Mouse (Mus musculus) CH12.LX (cell line): ENCODE results near the gene Pcdh7. TPM values are rescaled to one million over a fixed set of nuclear protein-coding genes. Genes with fewer than 3 reads are reported as not detected.

Source experiments
- DNase-seq: peaks from one replicate; pipeline ENCODE4 v3.0.0-alpha.2; 2013; ENCODE audit errors: extremely low read depth
- H3K27ac ChIP-seq: 2 replicates; pipeline ENCODE4 v1.5.1; 2012; ENCODE audit warnings: low read depth, mild to moderate bottlenecking, control low read depth, moderate library complexity; ENCODE audit not compliant: insufficient read depth
- H3K27me3 ChIP-seq: replicated peaks from 2 replicates; pipeline ENCODE3; 2012; ENCODE audit warnings: inconsistent platforms
- H3K36me3 ChIP-seq, 2 experiments: replicated peaks in 1 of 2; 2 replicates each; pipeline versions ENCODE3 to v1.6.1; 2012; ENCODE audit warnings: inconsistent platforms in 1 of 2, low read length in 1 of 2, mild to moderate bottlenecking in 1 of 2, mixed read lengths in 1 of 2, moderate library complexity in 1 of 2; ENCODE audit not compliant: control insufficient read depth in 1 of 2, insufficient read depth in 1 of 2
- H3K4me1 ChIP-seq, 2 experiments: 2 replicates each; pipeline ENCODE4 v1.6.1; 2012; ENCODE audit warnings: inconsistent platforms in 1 of 2, moderate library complexity in 1 of 2; ENCODE audit not compliant: insufficient read depth in 2 of 2, control insufficient read depth in 1 of 2
- H3K4me2 ChIP-seq: 2 replicates; pipeline ENCODE4 v1.6.1; 2012; ENCODE audit warnings: low read depth, mild to moderate bottlenecking, control low read depth; ENCODE audit not compliant: poor library complexity, insufficient read depth, severe bottlenecking
- H3K4me3 ChIP-seq, 3 experiments: fragments of 150-350 bp in 1 of 3; sonication (generic) in 1 of 3; replicated peaks in 1 of 3; 2 replicates each; pipeline versions ENCODE3 to v1.5.1; 2011 to 2012; ENCODE audit warnings: low read depth in 2 of 3, low read length in 2 of 3, mild to moderate bottlenecking in 2 of 3, moderate library complexity in 2 of 3, control low read depth in 1 of 3, improper control_type of control experiment in 1 of 3, inconsistent platforms in 1 of 3, mixed read lengths in 1 of 3; ENCODE audit not compliant: poor library complexity in 1 of 3
- H3K79me2 ChIP-seq: replicated peaks from 2 replicates; pipeline ENCODE4 v1.6.1; 2012; ENCODE audit warnings: mild to moderate bottlenecking, moderate library complexity; ENCODE audit not compliant: control insufficient read depth, poor library complexity, insufficient read depth, severe bottlenecking; ENCODE audit errors: extremely low read depth
- H3K9ac ChIP-seq: 2 replicates; pipeline ENCODE4 v1.6.1; 2012; ENCODE audit warnings: low read depth, mild to moderate bottlenecking, control low read depth, moderate library complexity; ENCODE audit not compliant: insufficient read depth
- H3K9me3 ChIP-seq: replicated peaks from 2 replicates; pipeline ENCODE3; 2012; ENCODE audit warnings: low read length, inconsistent platforms, mixed read lengths
- BHLHE40 ChIP-seq: IDR thresholded peaks from 2 replicates; pipeline ENCODE4 v1.6.1; 2011; ENCODE audit warnings: mild to moderate bottlenecking, low read depth, low read length, improper control_type of control experiment
- CHD1 ChIP-seq: IDR thresholded peaks from 2 replicates; pipeline ENCODE4 v1.6.1; 2012; ENCODE audit warnings: low read depth, low read length, improper control_type of control experiment, inconsistent platforms
- E2F4 ChIP-seq: IDR thresholded peaks from 2 replicates; pipeline ENCODE4 v1.6.1; 2011; ENCODE audit warnings: low read depth, low read length, improper control_type of control experiment; ENCODE audit not compliant: insufficient replicate concordance
- ELF1 ChIP-seq: IDR thresholded peaks from 2 replicates; pipeline ENCODE4 v1.6.1; 2014; ENCODE audit warnings: low read depth, mild to moderate bottlenecking, inconsistent platforms, low read length, improper control_type of control experiment
- EP300 ChIP-seq: IDR thresholded peaks from 2 replicates; pipeline ENCODE4 v1.6.1; 2011; ENCODE audit warnings: low read length, improper control_type of control experiment
- ETS1 ChIP-seq: conservative IDR thresholded peaks from 2 replicates; pipeline ENCODE4 v1.6.1; 2012; ENCODE audit warnings: low read depth, mild to moderate bottlenecking, inconsistent platforms, low read length, improper control_type of control experiment, moderate library complexity
- GABPA ChIP-seq: IDR thresholded peaks from 2 replicates; pipeline ENCODE4 v1.6.1; 2012; ENCODE audit warnings: low read depth, low read length, improper control_type of control experiment, inconsistent platforms; ENCODE audit not compliant: insufficient replicate concordance
- IRF4 ChIP-seq: IDR thresholded peaks from 2 replicates; pipeline ENCODE4 v1.6.1; 2014; ENCODE audit warnings: low read depth, mild to moderate bottlenecking, inconsistent platforms, low read length, improper control_type of control experiment
- JUN ChIP-seq: IDR thresholded peaks from 2 replicates; pipeline ENCODE4 v1.6.1; 2011; ENCODE audit warnings: low read depth, mild to moderate bottlenecking, low read length, improper control_type of control experiment, moderate library complexity; ENCODE audit not compliant: insufficient read depth
- JUND ChIP-seq: conservative IDR thresholded peaks from 2 replicates; pipeline ENCODE4 v1.6.1; 2011; ENCODE audit warnings: low read depth, low read length, improper control_type of control experiment
- KAT2A ChIP-seq: IDR thresholded peaks from 2 replicates; pipeline ENCODE4 v1.6.1; 2012; ENCODE audit warnings: low read length, improper control_type of control experiment, inconsistent platforms; ENCODE audit not compliant: insufficient replicate concordance
- MAX ChIP-seq: IDR thresholded peaks from 2 replicates; pipeline ENCODE4 v1.6.1; 2011; ENCODE audit warnings: low read length, improper control_type of control experiment
- MAZ ChIP-seq: IDR thresholded peaks from 2 replicates; pipeline ENCODE4 v1.6.1; 2012; ENCODE audit warnings: low read depth, mild to moderate bottlenecking, inconsistent platforms, low read length, improper control_type of control experiment, moderate library complexity
- MEF2A ChIP-seq: IDR thresholded peaks from 2 replicates; pipeline ENCODE4 v1.6.1; 2014; ENCODE audit warnings: low read depth, mild to moderate bottlenecking, inconsistent platforms, low read length, improper control_type of control experiment, borderline replicate concordance
- MXI1 ChIP-seq: IDR thresholded peaks from 2 replicates; pipeline ENCODE4 v1.6.1; 2011; ENCODE audit warnings: mild to moderate bottlenecking, low read depth, low read length, improper control_type of control experiment
- MYC ChIP-seq: IDR thresholded peaks from 2 replicates; pipeline ENCODE4 v1.6.1; 2011; ENCODE audit warnings: low read depth, mild to moderate bottlenecking, improper control_type of control experiment, low read length
- NRF1 ChIP-seq: IDR thresholded peaks from 2 replicates; pipeline ENCODE4 v1.6.1; 2014; ENCODE audit warnings: low read depth, mild to moderate bottlenecking, inconsistent platforms, low read length, improper control_type of control experiment, moderate library complexity
- PAX5 ChIP-seq: IDR thresholded peaks from 2 replicates; pipeline ENCODE4 v1.6.1; 2012; ENCODE audit warnings: low read length, inconsistent platforms, mixed read lengths
- RCOR1 ChIP-seq: conservative IDR thresholded peaks from 2 replicates; pipeline ENCODE4 v1.6.1; 2012; ENCODE audit warnings: low read depth, mild to moderate bottlenecking, inconsistent platforms, low read length, improper control_type of control experiment
- SMC3 ChIP-seq: IDR thresholded peaks from 2 replicates; pipeline ENCODE4 v1.6.1; 2011; ENCODE audit warnings: low read depth, low read length, improper control_type of control experiment
- TBP ChIP-seq: conservative IDR thresholded peaks from 2 replicates; pipeline ENCODE4 v1.6.1; 2011; ENCODE audit warnings: low read depth, low read length, improper control_type of control experiment
- UBTF ChIP-seq: IDR thresholded peaks from 2 replicates; pipeline ENCODE4 v1.6.1; 2012; ENCODE audit warnings: low read depth, mild to moderate bottlenecking, inconsistent platforms, low read length, improper control_type of control experiment, moderate library complexity
- USF2 ChIP-seq: conservative IDR thresholded peaks from 2 replicates; pipeline ENCODE4 v1.6.1; 2011; ENCODE audit warnings: low read depth, low read length, improper control_type of control experiment
- ZC3H11A ChIP-seq: IDR thresholded peaks from 2 replicates; pipeline ENCODE4 v1.6.1; 2012; ENCODE audit warnings: low read depth, mild to moderate bottlenecking, inconsistent platforms, low read length, improper control_type of control experiment
- ZKSCAN1 ChIP-seq: IDR thresholded peaks from 2 replicates; pipeline ENCODE4 v1.6.1; 2012; ENCODE audit warnings: low read depth, inconsistent platforms, low read length, improper control_type of control experiment, borderline replicate concordance
- ZNF384 ChIP-seq: IDR thresholded peaks from 2 replicates; pipeline ENCODE4 v1.6.1; 2012; ENCODE audit warnings: low read depth, low read length, improper control_type of control experiment, inconsistent platforms
- dilution Hi-C: fragments of 300-500 bp; cut with MboI; formaldehyde crosslinking; loops from 2 replicates; pipeline ENCODE4 v1.14.3; 2020; ENCODE audit warnings: low sequenced_read_pairs; ENCODE audit not compliant: extremely low pct_unique_long_range_greater_than_20kb, extremely low pct_ligation_motif_present
- in situ Hi-C: fragments of 300-500 bp; cut with MboI; formaldehyde crosslinking; loops from 3 replicates; pipeline ENCODE4 v1.14.3; 2019; ENCODE audit warnings: low sequenced_read_pairs, low pct_ligation_motif_present, low pct_unique_long_range_greater_than_20kb, mixed read lengths
- polyA plus RNA-seq: library from polyadenylated mRNA; unstranded; fragments of >175 nt; gene quantifications from 2 replicates; pipeline ENCODE4 v1.2.1, GENCODE M21; 2012; ENCODE audit warnings: low read depth; ENCODE audit not compliant: insufficient read length
- total RNA-seq, 2 experiments: library from RNA; depleted of rRNA; stranded (reverse); fragments of 300-350 nt in 1 of 2; fragments of >200 nt in 1 of 2; gene quantifications; 2 replicates each; pipeline ENCODE4 v1.2.3; 2012 to 2014

Pcdh7 gene
- total and polyA plus RNA-seq, 3 experiments, result not detected

GRCm38 (mm10) chr5:57756726-57757424, 39.1 kb downstream of the Pcdh7 start:
- Histone ChIP-seq H3K4me2 (no peak overlapping the region), H3K9ac (no peak overlapping the region), H3K4me3 (no peak overlapping the region), H3K36me3 (no peaks in the 10 kb centered on the region), H3K9me3 (peaks cover 10% of the 10 kb centered on the region), H3K27ac (no peak overlapping the region)
- in situ Hi-C loops, result no loop called here
- TF ChIP-seq E2F4, result no peak
- no peak for TF ChIP-seq TBP
- TF ChIP-seq JUN, result no peak
- TF ChIP-seq UBTF, result no peak
- no peak for TF ChIP-seq SMC3
- TF ChIP-seq MEF2A, result no peak
- no peak for TF ChIP-seq NRF1
- TF ChIP-seq GABPA, result no peak
- no peak for TF ChIP-seq JUND
- no peak for TF ChIP-seq MAX
- TF ChIP-seq ZC3H11A, result no peak
- no peak for TF ChIP-seq PAX5
- TF ChIP-seq ZNF384, result no peak
- TF ChIP-seq MAZ, result no peak
- no peak for TF ChIP-seq CHD1
- TF ChIP-seq RCOR1, result no peak
- TF ChIP-seq, all 38 proteins: peak for 0
- dilution Hi-C loops, result no loop called here
- Histone ChIP-seq H3K27me3 (no peaks in the 10 kb centered on the region), H3K79me2 (no peaks in the 10 kb centered on the region; the same call in 1 of the 2 replicates), H3K4me1 (no peaks in the 10 kb centered on the region)
- DNase-seq, result no peak

GRCm38 (mm10) chr5:57757436-57757898, 39.7 kb downstream of the Pcdh7 start:
- Histone ChIP-seq H3K4me3 (no peak overlapping the region), H3K4me1 (no peaks in the 10 kb centered on the region), H3K36me3 (no peaks in the 10 kb centered on the region), H3K4me2 (no peak overlapping the region), H3K79me2 (no peaks in the 10 kb centered on the region; the same call in 1 of the 2 replicates), H3K9ac (no peak overlapping the region), H3K27ac (no peak overlapping the region), H3K27me3 (no peaks in the 10 kb centered on the region), H3K9me3 (peaks cover 10% of the 10 kb centered on the region)
- dilution Hi-C loops (no loop called here), in situ Hi-C loops (no loop called here)
- DNase-seq, result no peak
- no peak for TF ChIP-seq JUN
- no peak for TF ChIP-seq ETS1
- no peak for TF ChIP-seq USF2
- TF ChIP-seq IRF4, result no peak
- TF ChIP-seq MXI1, result no peak
- TF ChIP-seq ELF1, result no peak
- no peak for TF ChIP-seq UBTF
- no peak for TF ChIP-seq ZKSCAN1
- TF ChIP-seq KAT2A, result no peak
- TF ChIP-seq MAX, result no peak
- TF ChIP-seq MYC, result no peak
- no peak for TF ChIP-seq EP300
- no peak for TF ChIP-seq BHLHE40
- no peak for TF ChIP-seq MEF2A
- TF ChIP-seq MAZ, result no peak
- TF ChIP-seq PAX5, result no peak
